Mouse (Mus musculus): Measurements from ENCODE around the gene Pdhb.
"Not testable (repeated sequence)": the region's sequence is repeated elsewhere in the genome, so short reads cannot be mapped to it uniquely, and the experiment has no call there.

Pdhb gene

DNA sequence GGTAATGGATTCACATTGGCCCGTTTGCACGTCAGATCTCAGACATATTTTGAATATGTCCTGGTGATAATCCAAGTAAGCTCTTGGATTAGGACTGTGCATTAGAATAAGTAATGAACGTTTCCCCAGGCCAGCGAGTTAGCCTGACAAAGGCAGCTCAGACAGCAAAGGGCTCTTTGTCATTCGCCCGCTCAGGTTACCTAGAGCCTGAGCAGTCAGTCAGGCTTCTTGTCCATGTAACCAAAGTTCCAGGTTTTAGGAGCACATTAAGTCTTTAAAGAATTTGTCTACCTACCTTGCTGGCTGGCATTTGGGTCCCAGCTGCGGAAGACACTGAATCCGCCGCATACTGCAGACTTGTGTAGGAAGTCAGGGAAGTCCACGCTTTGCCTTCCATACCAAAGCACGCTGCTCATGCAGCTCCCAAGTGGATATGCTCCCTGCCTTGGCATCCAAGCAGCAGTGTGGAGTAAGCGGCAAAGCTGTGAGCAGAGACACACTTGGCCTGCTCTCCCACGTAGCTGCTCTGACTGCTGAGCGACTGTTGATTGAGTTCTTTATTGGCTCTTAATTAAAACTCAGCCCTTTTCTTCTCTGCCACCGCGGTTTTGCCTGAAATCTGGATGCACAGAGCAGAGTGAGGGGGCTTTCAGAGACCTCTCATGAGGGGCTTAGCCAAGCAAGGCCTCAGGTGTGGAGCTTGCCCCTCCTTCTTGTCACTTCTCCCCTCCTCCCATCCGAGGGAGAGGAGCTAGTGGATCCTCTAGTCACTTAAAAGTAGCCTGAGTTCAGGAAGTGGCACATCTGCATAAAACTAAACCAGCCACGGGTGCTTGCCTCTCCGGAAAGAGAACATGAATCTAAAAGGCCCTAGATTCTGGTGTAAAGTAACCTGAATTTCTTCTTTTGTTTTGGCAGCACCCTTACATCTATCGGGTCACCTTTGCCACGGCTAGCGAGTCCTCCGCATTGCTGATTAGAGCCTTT is 32.8 kb downstream of the Pdhb start:
- DNase-seq (ENCODE audit: low read depth, low spot score) = no peak

DNA sequence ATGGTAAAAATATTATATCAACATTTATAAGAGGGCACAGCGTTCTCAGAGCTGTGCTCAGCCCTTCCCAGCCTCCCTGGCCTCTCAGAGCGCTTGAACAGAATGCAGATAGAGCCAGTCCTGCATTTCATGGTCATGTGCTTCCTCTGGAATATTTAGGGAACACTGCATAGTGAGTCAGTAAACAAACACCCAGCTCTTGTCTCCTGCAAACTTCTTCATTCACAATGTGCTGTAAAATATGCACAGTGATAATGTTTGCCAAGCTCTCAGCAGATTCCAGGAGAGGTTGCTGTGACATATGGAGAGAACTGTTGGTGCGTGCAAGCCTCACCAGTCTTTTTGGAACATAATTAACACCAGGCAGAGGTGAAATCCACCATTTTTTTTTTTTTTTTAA is 37.7 kb downstream of the Pdhb start:
- no peak for DNase-seq (ENCODE audit: low read depth, low spot score)

GRCm38 (mm10) chr14:8134234-8134633 is 38.6 kb downstream of the Pdhb start:
- DNase-seq (ENCODE audit: low read depth, low spot score) = no peak

- DNase-seq (ENCODE audit: low read depth, low spot score) = no peak
These were observed 40.0 kb downstream of the Pdhb start for GRCm38 (mm10) chr14:8132789-8133188.

GRCm38 (mm10) chr14:8127971-8128370 is 44.9 kb downstream of the Pdhb start:
- DNase-seq (ENCODE audit: low read depth, low spot score) = no peak

GRCm38 (mm10) chr14:8124046-8124881 is 48.6 kb downstream of the Pdhb start:
- DNase-seq (ENCODE audit: low read depth, low spot score) = no peak

- DNase-seq (ENCODE audit: low read depth, low spot score) = not testable (repeated sequence)
These were observed 49.2 kb downstream of the Pdhb start for GRCm38 (mm10) chr14:8123611-8124010.

GRCm38 (mm10) chr14:8123141-8123540 is 49.7 kb downstream of the Pdhb start:
- no peak for DNase-seq (ENCODE audit: low read depth, low spot score)

DNA sequence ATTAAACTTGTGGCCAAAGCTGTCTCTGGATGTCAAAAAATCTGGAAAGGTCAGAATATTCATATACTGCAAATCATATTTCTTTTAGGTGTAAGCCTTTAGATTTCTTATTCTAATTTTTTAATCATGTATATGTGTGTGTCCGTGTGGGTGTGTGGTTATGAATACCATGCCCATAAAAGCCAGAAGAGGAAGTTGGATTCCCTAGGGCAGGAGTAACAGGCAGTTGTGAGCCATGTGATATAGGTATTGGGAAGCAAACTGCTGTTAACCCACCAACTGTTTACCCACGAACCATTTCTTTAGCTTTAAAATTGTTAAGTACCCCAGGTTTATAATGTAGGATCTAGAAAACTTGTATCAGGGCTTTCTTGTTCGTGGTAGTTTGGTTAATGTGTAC is 52.9 kb downstream of the Pdhb start:
- DNase-seq (ENCODE audit: low read depth, low spot score) = no peak

GRCm38 (mm10) chr14:8119454-8119853 is 53.4 kb downstream of the Pdhb start:
- DNase-seq (ENCODE audit: low read depth, low spot score) = no peak

- no peak for DNase-seq (ENCODE audit: low read depth, low spot score)
These were observed 55.5 kb downstream of the Pdhb start for GRCm38 (mm10) chr14:8117371-8117770.

All from brain, embryonic 18.5 days (tissue).